Mouse (Mus musculus): Measurements from ENCODE around the gene Ndufa4l2.

Ndufa4l2 gene

DNA sequence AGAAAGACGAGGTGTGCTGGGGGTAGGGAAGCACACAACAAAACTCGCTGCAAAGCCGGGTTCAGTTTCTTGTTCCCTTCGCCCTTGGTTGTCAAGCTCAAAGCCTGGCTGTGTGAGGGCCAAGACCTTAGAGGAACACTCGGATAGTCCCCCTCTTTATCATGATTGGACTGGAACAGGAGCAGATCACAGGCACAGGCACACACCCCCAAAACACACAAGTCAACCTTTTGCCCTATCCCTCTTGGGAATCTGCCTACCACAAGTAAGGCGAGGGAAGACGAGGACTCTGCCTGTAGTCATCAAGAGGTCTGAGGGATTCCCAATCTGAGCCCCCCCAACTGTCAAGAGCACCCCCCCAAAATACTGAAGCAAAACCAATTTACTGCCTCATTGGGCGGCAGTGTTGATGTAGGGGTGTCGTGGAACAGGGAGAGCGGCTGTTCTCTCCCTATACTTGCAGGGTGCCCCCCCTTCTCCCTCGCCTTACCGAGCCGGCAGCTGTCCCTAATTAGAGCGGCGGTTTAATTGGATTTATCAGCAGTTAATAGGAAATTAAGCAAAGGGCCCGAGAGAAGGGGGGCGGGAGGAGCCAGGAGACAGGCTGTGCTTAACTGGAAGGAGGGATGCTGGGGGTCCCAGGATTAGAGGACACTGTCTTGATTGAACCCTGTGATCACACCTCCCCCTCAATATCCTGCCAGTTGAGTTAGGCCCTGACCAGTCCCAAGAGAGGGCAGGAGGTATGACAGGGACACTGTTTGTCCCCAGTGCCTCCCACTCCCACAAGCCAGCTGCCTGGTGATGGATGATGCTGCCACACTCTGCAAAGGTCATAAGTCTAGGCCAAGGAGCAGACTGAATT, 4.7 kb upstream of the Ndufa4l2 start:
- no peak for DNase-seq (ENCODE audit: low read depth, low spot score)

DNA sequence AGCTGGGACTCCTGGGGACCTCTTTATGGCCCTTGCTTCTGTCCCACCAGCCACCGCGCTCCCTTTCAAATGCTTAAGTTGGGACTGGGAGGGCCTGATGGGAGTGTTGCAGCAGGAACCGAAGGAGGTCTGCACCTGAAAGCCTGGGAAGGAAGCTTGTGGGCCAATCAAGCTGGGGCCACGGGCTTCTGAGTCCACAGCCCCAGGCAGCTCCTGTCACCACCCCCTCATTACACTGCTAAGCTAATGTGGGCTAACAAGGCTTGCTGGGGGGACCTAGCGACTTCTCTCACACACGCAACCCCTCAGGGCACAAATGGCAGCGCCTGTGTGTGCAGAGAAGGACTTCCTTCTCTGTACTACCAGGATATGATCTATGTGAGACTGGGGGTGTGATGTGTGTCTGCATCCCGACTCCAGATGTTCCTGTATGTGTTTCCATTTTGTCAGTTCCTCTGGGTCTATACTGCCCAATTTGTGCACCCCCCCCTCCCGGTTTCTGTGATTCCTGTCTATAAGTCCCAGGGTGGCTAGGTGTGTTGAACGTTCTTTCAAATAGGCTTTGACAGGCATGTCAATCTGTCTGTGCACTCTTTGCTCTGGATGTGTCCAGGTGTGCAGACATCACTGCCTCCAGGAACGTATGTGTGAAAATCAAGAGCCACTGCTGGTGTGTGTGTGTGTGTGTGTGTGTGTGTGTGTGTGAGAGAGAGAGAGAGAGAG, 3.7 kb upstream of the Ndufa4l2 start:
- peak; percentile 74 for DNase-seq (ENCODE audit: low read depth, low spot score)

DNA sequence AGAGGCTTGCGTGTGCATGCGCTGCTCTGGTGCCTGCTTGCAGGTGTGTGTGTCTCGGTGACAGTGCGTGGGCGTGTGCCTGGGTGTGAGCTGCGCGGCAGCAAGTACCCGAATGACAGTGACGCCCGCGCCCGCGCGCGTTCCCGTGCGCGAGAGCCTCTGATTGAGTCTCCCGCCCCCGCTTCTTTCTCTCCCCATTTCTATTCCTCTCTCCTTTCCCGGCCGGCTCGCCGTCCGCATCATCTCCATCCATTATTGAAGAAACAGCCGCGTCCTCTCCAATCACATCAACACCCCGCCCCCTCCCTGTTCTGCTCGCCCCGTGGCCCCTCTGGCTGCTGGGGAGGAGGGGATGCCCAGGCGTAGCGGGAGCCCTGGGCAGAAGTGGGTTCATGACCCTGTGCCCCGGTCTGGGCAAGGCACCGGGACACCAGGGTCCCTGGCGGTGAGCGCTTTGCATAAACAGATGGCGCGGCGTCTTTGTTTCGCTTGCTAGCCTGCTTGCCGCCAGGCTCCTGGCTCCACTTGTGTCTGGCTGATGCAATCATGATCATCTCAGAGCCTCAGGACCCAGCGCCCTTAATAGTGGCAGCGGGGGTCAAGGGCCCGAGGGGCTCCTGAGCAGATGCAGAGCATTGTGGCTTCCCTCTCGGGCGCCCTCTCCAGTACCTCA, 3.0 kb upstream of the Ndufa4l2 start:
- DNase-seq (ENCODE audit: low read depth, low spot score), result no peak

DNA sequence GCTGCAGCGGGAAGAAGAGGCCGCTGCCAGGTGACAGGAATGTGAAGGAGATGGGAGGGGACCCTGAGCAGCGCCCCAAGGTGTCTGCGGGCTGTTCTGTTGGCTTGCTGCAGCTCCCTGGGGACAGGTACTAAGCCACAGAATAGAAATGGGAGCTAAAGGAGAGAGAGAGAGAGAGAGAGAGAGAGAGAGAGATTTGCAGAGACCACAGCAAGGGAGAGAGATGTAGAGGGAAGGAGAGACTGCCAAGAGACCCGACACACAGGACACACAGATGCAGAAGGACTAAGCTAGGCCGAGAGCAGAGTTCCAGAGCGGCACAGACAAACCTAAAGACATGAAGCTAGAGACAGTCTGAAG, 2.5 kb upstream of the Ndufa4l2 start:
- no peak for DNase-seq (ENCODE audit: low read depth, low spot score)

DNA sequence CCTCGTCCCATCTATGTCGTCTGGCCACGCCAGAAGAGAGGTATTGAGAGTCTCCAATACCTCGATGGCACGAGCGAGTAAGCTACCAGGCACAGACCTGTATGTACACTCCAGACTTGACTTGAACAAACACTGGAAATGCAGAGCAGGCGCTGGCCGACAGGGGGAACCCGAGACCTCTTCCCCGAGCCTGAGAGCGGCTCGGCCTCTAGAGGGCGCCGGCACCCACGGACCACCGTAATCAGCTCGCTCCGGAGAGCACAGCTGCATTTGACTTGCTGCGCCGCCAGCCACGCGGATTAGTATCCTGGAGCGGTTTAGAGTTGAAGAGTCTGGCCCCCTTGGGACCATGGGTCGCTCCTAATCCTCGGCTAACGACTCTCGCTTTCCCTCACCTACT, 2.0 kb upstream of the Ndufa4l2 start:
- DNase-seq (ENCODE audit: low read depth, low spot score), result peak; percentile 94

DNA sequence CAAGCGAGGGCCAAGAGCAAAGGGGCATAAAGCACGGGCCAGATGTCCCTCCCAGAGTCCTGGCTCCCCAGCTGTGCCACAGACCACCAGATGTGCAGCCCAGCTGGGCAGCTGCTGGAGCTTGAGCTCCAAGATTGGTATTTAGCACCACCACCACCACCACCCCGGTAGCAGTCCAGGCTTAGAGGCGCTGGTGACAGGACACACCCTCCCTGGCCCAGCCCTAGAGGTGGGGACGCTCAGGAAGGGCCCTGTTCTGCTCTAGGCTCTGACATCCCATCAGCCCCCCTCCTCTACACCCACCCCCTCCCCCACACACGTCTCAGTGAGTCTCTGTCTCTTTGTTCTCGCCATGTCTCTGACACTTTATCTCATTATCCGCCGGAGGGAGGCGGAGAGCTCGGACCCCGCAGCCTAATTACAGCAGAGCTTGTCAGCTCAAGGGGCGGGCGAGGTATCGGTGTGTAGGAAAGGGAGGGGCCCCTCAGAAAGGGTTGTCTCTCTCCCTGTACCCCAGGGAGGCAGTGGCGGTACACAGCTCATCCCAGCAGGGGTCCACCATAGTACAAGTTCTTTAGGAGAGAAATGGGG, 1.2 kb upstream of the Ndufa4l2 start:
- DNase-seq (ENCODE audit: low read depth, low spot score), result peak; percentile 61

DNA sequence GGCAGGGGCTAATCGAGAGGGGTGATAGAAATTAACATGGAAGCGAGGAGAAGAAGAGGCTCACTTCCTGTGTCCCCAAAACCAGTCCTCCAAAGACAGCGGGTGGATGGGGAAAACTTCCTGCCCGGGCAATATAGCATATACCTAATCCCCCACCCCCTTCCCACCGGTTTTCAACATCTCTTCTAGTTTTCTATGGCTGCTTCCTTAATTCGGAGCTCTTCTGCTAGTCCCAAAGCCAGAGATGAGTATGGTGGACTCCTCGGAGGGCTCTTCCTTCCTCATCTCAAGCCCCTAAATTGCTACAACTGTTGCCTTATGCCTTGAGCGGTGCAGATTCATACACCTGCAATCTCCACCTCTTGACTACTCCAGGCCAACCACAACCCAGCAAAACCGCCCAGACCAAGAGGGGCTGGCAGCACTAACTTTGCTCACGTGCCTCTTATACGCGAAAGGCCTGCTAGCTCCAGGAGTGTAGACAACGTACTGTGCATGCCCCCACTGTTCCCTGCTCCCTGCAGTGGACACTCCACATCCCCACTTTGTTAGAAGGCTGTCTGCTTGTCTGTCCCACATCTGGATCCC, 562 bp upstream of the Ndufa4l2 start:
- DNase-seq (ENCODE audit: low read depth, low spot score), result no peak

DNA sequence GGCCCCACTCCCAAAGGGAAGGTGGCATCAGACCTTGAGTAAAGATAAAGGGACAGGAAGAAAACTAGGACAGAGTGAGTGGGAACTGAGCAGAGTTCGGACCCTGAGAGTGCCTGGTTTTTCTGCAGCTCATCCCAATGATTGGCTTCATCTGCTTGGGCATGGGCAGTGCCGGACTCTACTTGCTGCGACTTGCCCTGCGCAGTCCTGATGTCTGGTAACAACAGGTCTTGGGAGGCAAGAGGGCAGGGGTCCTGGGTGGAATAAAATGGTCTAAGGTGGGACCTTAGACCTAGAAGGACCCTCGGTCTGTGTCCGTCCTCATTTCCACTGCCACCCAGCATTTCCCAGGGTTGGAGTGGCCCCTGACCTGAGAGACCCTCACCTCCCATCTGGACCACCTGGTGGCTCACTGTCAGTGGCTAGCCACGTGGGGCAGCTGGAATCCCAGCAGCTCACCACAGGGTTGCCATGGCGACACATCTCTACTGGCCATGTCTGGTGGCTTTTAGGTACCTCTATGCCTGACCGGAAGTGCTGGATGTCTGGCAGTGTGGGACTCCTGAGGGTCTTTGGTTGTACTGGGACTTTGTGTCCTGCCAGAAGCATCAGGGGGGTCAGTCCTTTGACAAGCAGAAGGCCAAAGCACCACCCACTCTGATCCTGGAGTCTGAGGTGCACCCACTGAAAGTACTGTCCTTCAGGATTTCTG, 660 bp downstream of the Ndufa4l2 start:
- DNase-seq (ENCODE audit: low read depth, low spot score), result no peak

DNA sequence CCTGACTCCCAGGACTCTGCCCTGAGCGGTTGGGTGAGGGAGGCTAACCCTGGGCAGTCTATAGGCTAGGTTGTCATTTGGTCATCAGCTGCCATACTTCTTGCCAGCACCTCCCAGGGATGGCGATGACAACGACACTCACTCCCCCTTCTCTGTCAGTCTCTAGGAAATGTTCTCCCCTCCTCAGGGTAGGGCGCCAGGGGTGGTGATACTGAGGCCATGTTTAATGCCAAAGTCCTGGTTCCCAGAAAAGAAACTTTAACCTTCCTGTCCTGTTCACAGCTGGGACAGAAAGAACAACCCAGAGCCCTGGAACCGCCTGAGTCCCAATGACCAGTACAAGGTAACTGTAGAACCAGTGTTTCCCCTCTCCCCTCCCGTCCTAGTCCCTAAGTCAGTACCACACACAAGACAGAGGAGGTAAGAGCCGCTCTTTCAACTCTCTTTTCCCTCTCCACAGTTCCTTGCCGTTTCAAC, 1.3 kb downstream of the Ndufa4l2 start:
- DNase-seq (ENCODE audit: low read depth, low spot score), result no peak

DNA sequence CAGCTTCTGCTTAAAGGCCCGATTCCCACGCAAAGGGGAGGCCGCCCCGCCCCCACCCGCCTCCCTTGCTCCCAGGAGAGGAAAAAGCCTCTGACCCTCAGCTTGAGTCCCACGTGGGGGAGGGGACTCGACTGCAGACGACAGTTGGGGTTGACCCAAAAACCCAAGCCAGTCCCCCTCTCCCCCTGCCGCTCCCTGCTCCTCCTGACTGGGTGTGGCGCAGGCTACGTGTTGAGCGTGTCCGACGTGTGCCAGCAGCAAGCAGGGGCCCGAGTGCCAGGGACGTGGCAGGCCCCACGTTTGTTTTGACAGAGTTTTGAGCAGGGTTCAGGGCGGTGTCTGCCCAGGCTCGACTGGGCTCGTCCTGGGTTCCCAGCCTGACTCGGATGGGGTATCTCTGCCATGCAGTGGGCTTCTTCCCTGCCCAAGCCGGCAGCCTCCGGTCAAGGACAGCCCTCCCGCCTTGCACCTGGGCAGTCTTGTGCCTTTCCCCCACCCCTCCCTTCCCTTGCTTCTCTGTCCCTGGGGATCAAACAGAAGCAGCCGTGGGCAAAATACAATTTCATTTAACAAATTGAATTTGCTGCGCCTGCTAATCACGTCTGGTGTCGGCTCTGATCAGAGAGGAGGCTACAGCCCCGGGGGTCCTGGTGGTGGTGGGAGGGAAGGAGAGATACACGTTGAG, 2.0 kb downstream of the Ndufa4l2 start:
- DNase-seq (ENCODE audit: low read depth, low spot score), result no peak

DNA sequence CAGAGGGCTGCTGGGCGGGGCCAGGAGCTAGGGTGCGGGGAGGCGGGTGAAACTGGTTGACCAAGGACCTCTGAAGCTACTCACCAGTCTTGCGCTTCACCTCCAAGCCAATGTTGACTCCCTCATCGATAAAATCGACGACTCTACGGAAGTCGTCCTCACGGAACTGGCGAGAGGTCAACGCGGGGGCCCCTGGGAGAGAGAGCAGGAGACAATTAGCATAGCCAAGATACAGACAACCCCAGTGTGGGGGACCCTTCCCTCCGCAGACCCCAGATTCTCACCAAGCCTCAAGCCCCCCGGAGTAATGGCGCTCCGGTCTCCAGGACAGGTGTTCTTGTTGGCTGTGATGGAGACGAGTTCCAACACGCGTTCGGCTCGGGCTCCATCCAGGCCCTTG, 3.2 kb downstream of the Ndufa4l2 start:
- no peak for DNase-seq (ENCODE audit: low read depth, low spot score)

DNA sequence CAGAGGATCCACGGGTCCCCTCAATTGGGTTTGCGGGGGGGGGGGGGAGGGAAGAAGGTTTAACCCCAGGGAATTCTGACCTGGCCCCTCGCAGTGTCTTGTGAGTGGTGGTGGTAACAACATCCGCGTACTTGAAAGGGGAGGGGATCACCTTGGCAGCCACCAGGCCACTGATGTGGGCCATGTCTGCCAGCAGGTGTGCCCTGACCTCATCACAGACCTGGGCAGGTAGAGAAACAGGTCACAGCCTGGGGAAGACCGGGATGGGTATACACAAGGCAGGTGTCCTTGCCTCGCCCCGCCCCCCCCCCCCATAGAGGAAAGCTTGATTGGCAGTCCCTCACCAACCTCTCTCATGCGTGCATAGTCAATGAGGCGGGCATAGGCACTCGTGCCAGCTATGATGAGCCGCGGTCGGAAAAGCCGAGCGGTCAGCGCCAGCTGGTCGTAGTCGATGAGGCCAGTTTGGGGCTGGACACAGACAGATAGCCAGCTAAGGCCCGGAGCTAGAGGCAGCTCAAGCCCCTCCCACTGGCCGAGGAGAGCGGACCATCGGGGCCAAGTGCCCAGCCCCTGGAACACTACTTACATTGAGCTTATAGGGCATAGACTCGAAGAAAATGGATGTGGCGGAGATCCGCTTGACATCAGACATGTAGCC, 4.4 kb downstream of the Ndufa4l2 start:
- no peak for DNase-seq (ENCODE audit: low read depth, low spot score)

DNA sequence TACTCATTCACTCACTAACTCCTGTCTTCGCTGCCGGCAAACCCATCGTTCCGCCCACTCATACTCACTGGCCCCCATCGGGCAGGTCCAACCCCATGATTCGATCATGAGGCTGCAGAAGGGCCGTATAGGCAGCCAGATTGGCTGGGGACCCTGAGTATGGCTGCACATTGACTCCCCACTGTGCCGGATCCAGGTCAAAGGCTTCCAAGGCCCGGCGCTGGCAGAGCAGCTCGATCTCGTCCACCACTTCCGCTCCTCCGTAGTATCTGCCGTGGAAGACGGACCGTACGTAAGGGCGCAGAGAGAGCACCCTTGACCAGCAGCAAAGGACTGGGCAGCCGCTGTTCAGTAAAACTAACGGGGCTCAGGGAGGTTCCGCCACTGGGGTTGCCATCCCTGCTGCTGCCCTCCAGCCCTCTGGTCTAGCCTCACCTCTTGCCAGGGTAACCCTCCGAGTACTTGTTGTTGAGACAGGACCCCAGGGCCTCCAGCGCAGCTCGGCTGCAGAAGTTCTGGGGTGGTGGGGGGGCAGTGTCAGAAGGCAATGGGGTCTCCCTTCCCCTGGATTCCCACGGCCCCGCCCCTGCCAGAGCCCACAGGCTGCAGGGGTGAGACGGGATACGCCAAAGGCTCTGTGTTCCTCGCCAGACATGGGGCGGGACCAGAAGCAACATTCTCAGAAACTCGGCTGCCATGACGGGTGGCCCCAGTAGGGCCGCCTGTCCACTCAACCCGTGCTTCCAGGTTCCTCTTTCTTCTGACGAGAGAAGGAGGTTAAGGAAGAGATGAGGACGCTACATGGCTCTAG, 5.3 kb downstream of the Ndufa4l2 start:
- DNase-seq (ENCODE audit: low read depth, low spot score), result no peak

DNA sequence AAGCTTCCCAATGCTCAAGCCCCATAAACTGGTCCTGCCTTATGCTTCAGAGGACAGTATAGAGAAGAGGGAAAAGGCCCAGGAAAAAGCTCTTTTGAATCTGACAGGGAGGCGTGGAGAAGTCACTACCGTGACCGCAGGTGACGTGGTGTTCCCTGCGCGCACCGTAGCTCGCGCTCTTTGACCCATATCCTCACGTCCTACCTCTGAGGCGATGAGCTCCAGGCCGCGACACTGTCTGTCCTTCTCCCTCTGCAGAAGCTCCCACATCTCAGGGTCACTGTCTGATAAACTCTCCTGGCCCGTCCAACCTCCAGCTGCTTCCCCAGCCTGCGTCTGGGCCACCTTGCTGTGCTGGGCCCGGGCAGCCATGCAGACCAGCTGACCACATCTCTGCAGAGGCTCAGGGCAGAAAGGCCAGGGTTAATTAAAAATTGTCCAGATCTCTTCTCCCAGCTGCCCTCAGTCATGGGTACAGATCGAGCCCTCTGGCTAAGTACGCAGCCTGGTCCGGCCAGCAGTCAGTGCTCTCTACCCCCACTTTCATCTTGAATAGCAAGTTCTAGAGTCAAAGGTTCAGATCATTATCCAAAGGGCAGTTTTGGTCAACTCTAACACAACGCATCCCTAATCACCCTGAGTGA, 6.1 kb downstream of the Ndufa4l2 start:
- no peak for DNase-seq (ENCODE audit: low read depth, low spot score)

DNA sequence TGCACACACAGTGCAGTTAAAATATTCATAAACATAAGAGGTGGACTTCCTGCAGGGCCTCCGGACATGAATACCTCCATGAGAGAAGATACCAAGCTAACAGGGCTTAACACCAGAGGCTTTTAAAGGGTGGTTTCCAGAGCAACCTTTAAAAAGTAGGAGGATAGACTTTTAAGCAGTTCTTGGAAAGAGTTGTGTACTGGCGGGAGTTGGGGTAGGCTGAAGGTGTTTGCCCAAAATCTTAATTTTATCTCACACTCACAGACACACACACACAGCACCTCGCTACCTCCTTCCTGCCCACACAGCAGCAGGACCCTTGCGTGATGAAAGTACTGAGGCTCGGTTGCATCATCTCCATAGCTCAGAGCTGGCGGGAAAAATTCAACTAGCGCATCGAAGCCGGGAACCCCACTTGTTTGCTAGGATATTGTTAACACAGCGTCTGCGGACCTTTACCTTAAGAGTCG, 6.9 kb downstream of the Ndufa4l2 start:
- no peak for DNase-seq (ENCODE audit: low read depth, low spot score)

DNA sequence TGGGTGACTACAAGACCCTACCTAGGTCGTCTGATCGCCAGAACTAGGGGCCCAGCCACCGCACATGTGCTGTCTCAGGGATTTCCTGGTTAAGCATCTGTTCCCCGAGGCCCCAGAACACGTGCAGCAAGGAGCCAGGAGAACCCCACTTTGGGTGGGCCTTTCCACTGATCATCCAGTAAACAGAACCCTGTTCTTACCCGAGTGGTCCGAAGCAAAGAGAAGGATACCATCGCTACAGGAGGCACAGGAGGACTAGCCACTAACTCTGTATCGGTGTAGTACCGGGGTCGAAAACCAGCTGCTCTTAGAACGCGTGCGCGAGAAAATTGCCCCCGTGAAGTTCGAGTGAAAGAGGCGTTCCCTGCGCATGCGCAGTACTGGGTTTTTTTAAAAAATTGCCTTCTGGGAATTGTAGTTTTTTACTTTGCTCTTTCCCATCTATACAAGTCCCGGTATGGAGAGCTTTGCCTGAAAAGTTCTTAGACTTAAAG, 7.4 kb downstream of the Ndufa4l2 start, which contains the start of gene Shmt2:
TSS of gene Shmt2 (minus strand) at position 357 of the 494 bp plus-strand sequence.
- peak; percentile 97 for DNase-seq (ENCODE audit: low read depth, low spot score)

DNA sequence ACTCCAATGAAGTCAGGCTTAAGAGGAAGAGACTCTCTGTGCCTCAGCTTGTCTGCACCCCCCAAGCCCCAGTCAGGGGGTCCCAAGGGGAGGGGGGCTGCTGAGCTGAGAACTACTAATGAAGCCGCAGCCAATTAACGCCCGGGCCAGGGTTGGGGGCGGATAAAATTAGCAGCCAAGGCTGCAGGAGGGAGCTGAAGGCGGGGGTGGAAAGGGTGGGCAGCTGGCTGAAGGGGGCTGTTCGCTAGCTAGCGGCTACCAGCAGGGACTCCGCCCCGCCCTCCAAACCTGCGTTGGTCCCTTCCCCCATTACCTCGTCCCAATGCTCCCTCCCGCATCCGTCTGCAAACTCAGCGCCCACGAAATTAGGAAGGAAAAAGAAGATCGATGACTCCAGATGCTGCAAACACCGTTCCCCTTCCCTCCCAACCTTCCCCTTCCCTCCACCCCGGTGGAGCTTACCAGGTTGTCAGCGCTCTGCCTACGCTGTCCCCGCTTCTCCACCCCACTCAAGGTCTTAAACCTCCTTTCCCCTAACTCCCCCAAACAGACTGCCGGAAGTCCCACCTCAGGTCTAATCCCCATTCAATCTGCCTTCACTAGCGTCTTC, 10.0 kb downstream of the Ndufa4l2 start:
- no peak for DNase-seq (ENCODE audit: low read depth, low spot score)

DNA sequence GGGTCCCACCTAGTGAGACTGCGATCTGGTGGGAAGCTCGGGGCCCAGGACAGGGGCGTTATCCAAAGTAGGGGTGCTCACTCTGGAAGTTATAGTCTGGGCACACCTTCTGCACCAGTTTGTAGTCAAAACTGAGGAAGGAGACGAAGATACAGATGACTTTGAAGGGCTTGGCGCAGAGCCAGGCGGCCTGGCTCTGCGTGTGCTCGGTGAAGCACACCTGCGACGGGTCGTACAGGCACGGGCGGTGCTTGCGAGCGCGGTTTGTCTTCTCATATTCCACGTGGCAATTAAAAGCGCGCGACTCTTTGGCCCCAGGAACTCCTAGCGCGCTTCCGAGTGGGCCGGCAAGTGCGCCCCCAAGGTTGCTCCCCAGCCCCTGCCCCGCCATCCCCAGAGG, 11.3 kb downstream of the Ndufa4l2 start:
- no peak for DNase-seq (ENCODE audit: low read depth, low spot score)

All from forelimb bud, embryonic 11.5 days (tissue).